Mouse (Mus musculus) bone marrow, adult 2 months (tissue): ENCODE data around the gene Aldh1l2.

Source experiments
- CTCF ChIP-seq: fragments of 200-500 bp; IDR thresholded peaks from 2 replicates; pipeline ENCODE4 v1.5.1; 2011; ENCODE audit warnings: low read length, control low read depth; ENCODE audit not compliant: control insufficient read depth, insufficient read depth
- POLR2A ChIP-seq: fragments of 200-500 bp; IDR thresholded peaks from 2 replicates; pipeline ENCODE4 v1.6.1; 2011; ENCODE audit warnings: low read depth, mild to moderate bottlenecking, control low read depth, low read length, borderline replicate concordance; ENCODE audit not compliant: control insufficient read depth

- TF ChIP-seq POLR2A (no peak), CTCF (no peak)
Measured at GRCm38 (mm10) chr10:83533910-83534283, at the start of gene Aldh1l2.
